Mouse (Mus musculus): ENCODE data around the gene Cchcr1.

The Cchcr1 gene

GRCm38 (mm10) chr17:35514756-35515155 lies 2.1 kb upstream of the Cchcr1 start:
- no peak for DNase-seq (ENCODE audit: low spot score in 2 of 2)

- no peak for DNase-seq (ENCODE audit: low spot score in 2 of 2)
Measured at GRCm38 (mm10) chr17:35515911-35516640, 824 bp upstream of the Cchcr1 start.

GRCm38 (mm10) chr17:35517526-35517925 lies 626 bp downstream of the Cchcr1 start:
- no peak for DNase-seq (ENCODE audit: low spot score in 2 of 2)

- DNase-seq (ENCODE audit: low spot score in 2 of 2), result no peak
Measured at GRCm38 (mm10) chr17:35524354-35524753, 7.5 kb downstream of the Cchcr1 start.

GRCm38 (mm10) chr17:35526644-35527043 lies 9.7 kb downstream of the Cchcr1 start:
- no peak for DNase-seq (ENCODE audit: low spot score in 2 of 2)

GRCm38 (mm10) chr17:35532360-35532759 lies 15.5 kb downstream of the Cchcr1 start:
- DNase-seq (ENCODE audit: low spot score in 2 of 2), result no peak

- DNase-seq (ENCODE audit: low spot score in 2 of 2), result no peak
Measured at GRCm38 (mm10) chr17:35532901-35533300, 16.0 kb downstream of the Cchcr1 start, which contains the start of gene Psors1c2. Psors1c2 (plus strand) TSS chr17:35533201.

- DNase-seq (ENCODE audit: low spot score in 2 of 2), result peak; percentile 71 to 72
Measured at GRCm38 (mm10) chr17:35534343-35534742, 17.4 kb downstream of the Cchcr1 start.

GRCm38 (mm10) chr17:35537421-35537820 lies 20.5 kb downstream of the Cchcr1 start:
- no peak for DNase-seq (ENCODE audit: low spot score in 2 of 2)

GRCm38 (mm10) chr17:35538476-35538875 lies 21.6 kb downstream of the Cchcr1 start:
- no peak for DNase-seq (ENCODE audit: low spot score in 2 of 2)

GRCm38 (mm10) chr17:35539540-35539939 lies 22.6 kb downstream of the Cchcr1 start:
- no peak for DNase-seq (ENCODE audit: low spot score in 2 of 2)

GRCm38 (mm10) chr17:35542761-35543411 lies 26.0 kb downstream of the Cchcr1 start:
- DNase-seq (ENCODE audit: low spot score in 2 of 2), result no peak

GRCm38 (mm10) chr17:35543412-35543861 lies 26.5 kb downstream of the Cchcr1 start:
- DNase-seq (ENCODE audit: low spot score in 2 of 2), result no peak

- DNase-seq (ENCODE audit: low spot score in 2 of 2), result no peak
Measured at GRCm38 (mm10) chr17:35544001-35544400, 27.1 kb downstream of the Cchcr1 start.

- DNase-seq (ENCODE audit: low spot score in 2 of 2), result peak; percentile 38 to 64
Measured at GRCm38 (mm10) chr17:35544680-35545079, 27.8 kb downstream of the Cchcr1 start.

- no peak for DNase-seq (ENCODE audit: low spot score in 2 of 2)
Measured at GRCm38 (mm10) chr17:35547465-35547864, 30.6 kb downstream of the Cchcr1 start.

GRCm38 (mm10) chr17:35548636-35549035 lies 31.7 kb downstream of the Cchcr1 start:
- no peak for DNase-seq (ENCODE audit: low spot score in 2 of 2)

GRCm38 (mm10) chr17:35549437-35550142 lies 32.7 kb downstream of the Cchcr1 start:
- DNase-seq (ENCODE audit: low spot score in 2 of 2), result peak; percentile 62 to 77

GRCm38 (mm10) chr17:35550143-35550494 lies 33.2 kb downstream of the Cchcr1 start:
- DNase-seq (ENCODE audit: low spot score in 2 of 2), result no peak

GRCm38 (mm10) chr17:35550871-35551270 lies 34.0 kb downstream of the Cchcr1 start:
- no peak for DNase-seq (ENCODE audit: low spot score in 2 of 2)

GRCm38 (mm10) chr17:35551881-35552414 lies 35.0 kb downstream of the Cchcr1 start, which contains the start of gene Cdsn:
Cdsn (plus strand) TSS chr17:35552128.
- no peak for DNase-seq (ENCODE audit: low spot score in 2 of 2)

- DNase-seq (ENCODE audit: low spot score in 2 of 2), result no peak
Measured at GRCm38 (mm10) chr17:35554321-35554720, 37.4 kb downstream of the Cchcr1 start.

All from frontal cortex, postnatal 25 days (tissue).